Mouse (Mus musculus) mesoderm, embryonic 11.5 days (tissue): ENCODE results near the gene Gm49403.
"Not testable (repeated sequence)": the region's sequence is repeated elsewhere in the genome, so short reads cannot be mapped to it uniquely, and the experiment has no call there.

ENCODE experiments used
- DNase-seq: peaks from one replicate; pipeline ENCODE4 v3.0.0-alpha.2; 2012; ENCODE audit warnings: low read depth, low spot score

Gene Gm49403

GRCm38 (mm10) chr19:8871267-8872186, 12.2 kb upstream of the Gm49403 start, which contains the start of gene Ubxn1:
TSS of gene Ubxn1 (plus strand) at chr19:8871496.
- DNase-seq: peak; percentile 96

GRCm38 (mm10) chr19:8872266-8872840, 11.4 kb upstream of the Gm49403 start:
- DNase-seq: no peak

GRCm38 (mm10) chr19:8875031-8875430, 8.7 kb upstream of the Gm49403 start:
- no peak for DNase-seq

- peak; percentile 82 for DNase-seq
Observed at GRCm38 (mm10) chr19:8880311-8881033, 3.3 kb upstream of the Gm49403 start, which contains the start of gene Uqcc3. TSS of gene Uqcc3 (minus strand) at chr19:8880923.

GRCm38 (mm10) chr19:8881034-8881392, 2.7 kb upstream of the Gm49403 start:
- DNase-seq: no peak

GRCm38 (mm10) chr19:8886916-8887584, 3.3 kb downstream of the Gm49403 start:
- DNase-seq: no peak

- DNase-seq: no peak
Observed at GRCm38 (mm10) chr19:8887585-8888463, 4.1 kb downstream of the Gm49403 start.

GRCm38 (mm10) chr19:8888511-8889385, 5.0 kb downstream of the Gm49403 start, which contains the start of the genes 1810009A15Rik and Gm49416:
TSS of gene 1810009A15Rik (plus strand) at chr19:8888853.
TSS of gene Gm49416 (plus strand) at chr19:8888926.
- peak; percentile 97 for DNase-seq

GRCm38 (mm10) chr19:8892829-8893766, 9.4 kb downstream of the Gm49403 start, which contains the start of gene Ints5:
TSS of gene Ints5 (plus strand) at chr19:8893005.
- peak; percentile 87 for DNase-seq

- no peak for DNase-seq
Observed at GRCm38 (mm10) chr19:8895397-8895960, 11.7 kb downstream of the Gm49403 start.

GRCm38 (mm10) chr19:8896231-8896630, 12.5 kb downstream of the Gm49403 start:
- not testable (repeated sequence) for DNase-seq

- DNase-seq: peak; percentile 36
Observed at GRCm38 (mm10) chr19:8897211-8897864, 13.6 kb downstream of the Gm49403 start.

- DNase-seq: peak; percentile 97
Observed at GRCm38 (mm10) chr19:8897865-8898495, 14.2 kb downstream of the Gm49403 start, which contains the start of gene Ganab. TSS of gene Ganab (plus strand) at chr19:8898071.

GRCm38 (mm10) chr19:8898576-8898975, 14.8 kb downstream of the Gm49403 start:
- DNase-seq: no peak

GRCm38 (mm10) chr19:8899079-8899478, 15.3 kb downstream of the Gm49403 start:
- no peak for DNase-seq

GRCm38 (mm10) chr19:8903412-8903811, 19.7 kb downstream of the Gm49403 start:
- no peak for DNase-seq

- DNase-seq: no peak
Observed at GRCm38 (mm10) chr19:8908531-8908930, 24.8 kb downstream of the Gm49403 start.
